15 mouse cellular contexts compared by ENCODE assay signal in the genomic region with DNA sequence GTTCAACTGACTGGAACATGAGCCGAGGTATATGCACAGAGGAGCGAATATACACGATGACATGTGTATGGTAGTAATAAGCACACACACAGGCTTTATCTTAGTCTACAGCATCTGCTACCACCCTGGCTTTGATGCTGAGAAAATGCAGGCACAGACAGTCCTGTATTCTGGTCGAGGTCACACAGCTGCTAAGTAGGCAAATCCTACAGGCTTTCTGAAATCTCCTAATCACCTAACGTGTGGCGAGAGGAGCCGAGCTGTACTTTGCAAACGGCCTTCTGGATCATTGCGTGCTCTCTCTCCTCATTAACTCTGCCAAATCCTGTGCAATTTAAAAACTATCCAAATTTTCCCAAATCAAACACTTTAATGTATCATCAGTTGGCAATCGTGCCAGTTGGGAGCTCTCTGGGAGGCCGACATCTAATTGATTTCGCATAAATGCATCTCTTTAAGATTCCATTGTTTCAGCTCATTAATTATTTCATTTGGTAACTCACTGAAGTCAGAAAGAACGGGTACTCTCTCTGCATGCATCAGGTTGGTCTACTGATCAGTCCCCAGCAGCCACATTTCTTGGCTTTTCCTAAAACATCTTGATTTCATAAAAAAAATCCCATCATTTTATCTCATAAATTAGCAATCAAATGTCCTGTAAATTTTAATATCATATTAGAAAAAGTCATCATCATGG.
A peak's percentile ranks its signal among the peaks of the same experiment; 100 is the strongest.
DNase-seq lines count a peak whose midpoint lies in the region; ATAC-seq lines count a peak whose summit lies in the region.
"Had no signal": no experiment of that assay in that cellular context is flagged by ENCODE, and none has a peak within 500 bp of the region (broad histone marks: within the 10 kb centered on the region; RNA-seq: fewer than 3 reads in every experiment).

No protein-coding gene starts in this region.

- no peak overlapping the region for H3K27ac ChIP-seq in midbrain, embryonic 13.5 days
- no peak overlapping the region for H3K27ac ChIP-seq in midbrain, embryonic 10.5 days (replicated peaks)
- H3K27ac ChIP-seq in forebrain, embryonic 16.5 days (ENCODE audit: low read length) = no peak overlapping the region
- H3K27ac ChIP-seq in midbrain, embryonic 15.5 days = no peak overlapping the region
- H3K27ac ChIP-seq: embryonic facial prominence, embryonic 13.5 days; kidney, embryonic 15.5 days; liver, embryonic 14.5 days; lung, embryonic 15.5 days; macrophage had no signal

- ATAC-seq in midbrain, embryonic 13.5 days = peak; percentile 74
- 0 out of 2 replicates have a peak, but pooled peaks have one; percentile 41 for ATAC-seq in forebrain, embryonic 16.5 days
- peak; percentile 53 for ATAC-seq in midbrain, embryonic 15.5 days (replicated peaks)
- ATAC-seq: intestine, postnatal 0 days had no signal

- no peaks in the 10 kb centered on the region for H3K27me3 ChIP-seq in midbrain, embryonic 13.5 days
- no peaks in the 10 kb centered on the region for H3K27me3 ChIP-seq in midbrain, embryonic 10.5 days (ENCODE audit: low read depth, poor library complexity, severe bottlenecking)
- no peaks in the 10 kb centered on the region for H3K27me3 ChIP-seq in forebrain, embryonic 16.5 days (replicated peaks; ENCODE audit: control insufficient read depth, insufficient read depth, low read length)
- no peaks in the 10 kb centered on the region for H3K27me3 ChIP-seq in midbrain, embryonic 15.5 days (replicated peaks)
- H3K27me3 ChIP-seq: embryonic facial prominence, embryonic 13.5 days; kidney, embryonic 15.5 days; lung, embryonic 15.5 days had no signal

- H3K4me3 ChIP-seq in midbrain, embryonic 13.5 days (replicated peaks) = no peak overlapping the region
- H3K4me3 ChIP-seq in midbrain, embryonic 10.5 days = no peak overlapping the region
- H3K4me3 ChIP-seq in forebrain, embryonic 16.5 days (replicated peaks; ENCODE audit: low read length) = no peak overlapping the region
- no peak overlapping the region for H3K4me3 ChIP-seq in midbrain, embryonic 15.5 days
- H3K4me3 ChIP-seq: embryonic facial prominence, embryonic 13.5 days; kidney, embryonic 15.5 days; lung, embryonic 15.5 days had no signal

- H3K4me2 ChIP-seq in midbrain, embryonic 13.5 days (replicated peaks) = no peak overlapping the region
- no peak overlapping the region for H3K4me2 ChIP-seq in forebrain, embryonic 16.5 days (ENCODE audit: low read length)
- no peak overlapping the region for H3K4me2 ChIP-seq in midbrain, embryonic 15.5 days
- H3K4me2 ChIP-seq: embryonic facial prominence, embryonic 13.5 days; kidney, embryonic 15.5 days; lung, embryonic 15.5 days had no signal

- no peaks in the 10 kb centered on the region for H3K9me3 ChIP-seq in midbrain, embryonic 13.5 days
- H3K9me3 ChIP-seq in midbrain, embryonic 10.5 days (replicated peaks) = no peaks in the 10 kb centered on the region
- no peaks in the 10 kb centered on the region for H3K9me3 ChIP-seq in forebrain, embryonic 16.5 days (ENCODE audit: control insufficient read depth, low read length)
- H3K9me3 ChIP-seq in midbrain, embryonic 15.5 days = no peaks in the 10 kb centered on the region
- H3K9me3 ChIP-seq: embryonic facial prominence, embryonic 13.5 days; kidney, embryonic 15.5 days; lung, embryonic 15.5 days had no signal

- H3K9ac ChIP-seq in midbrain, embryonic 13.5 days (replicated peaks) = no peak overlapping the region
- no peak overlapping the region for H3K9ac ChIP-seq in forebrain, embryonic 16.5 days (replicated peaks; ENCODE audit: low read depth, low read length)
- no peak overlapping the region for H3K9ac ChIP-seq in midbrain, embryonic 15.5 days
- H3K9ac ChIP-seq: embryonic facial prominence, embryonic 13.5 days; kidney, embryonic 15.5 days; liver, embryonic 14.5 days; lung, embryonic 15.5 days had no signal

- H3K36me3 ChIP-seq in midbrain, embryonic 13.5 days = no peaks in the 10 kb centered on the region
- no peaks in the 10 kb centered on the region for H3K36me3 ChIP-seq in midbrain, embryonic 10.5 days
- H3K36me3 ChIP-seq in forebrain, embryonic 16.5 days (ENCODE audit: control insufficient read depth, insufficient read depth) = no peaks in the 10 kb centered on the region
- no peaks in the 10 kb centered on the region for H3K36me3 ChIP-seq in midbrain, embryonic 15.5 days (replicated peaks)
- H3K36me3 ChIP-seq: embryonic facial prominence, embryonic 13.5 days; kidney, embryonic 15.5 days; lung, embryonic 15.5 days had no signal

- peaks cover 11% of the 10 kb centered on the region for H3K4me1 ChIP-seq in midbrain, embryonic 13.5 days (replicated peaks)
- H3K4me1 ChIP-seq in midbrain, embryonic 10.5 days = no peaks in the 10 kb centered on the region
- peaks cover 5% of the 10 kb centered on the region for H3K4me1 ChIP-seq in forebrain, embryonic 16.5 days (replicated peaks; ENCODE audit: control insufficient read depth, insufficient read depth, low read length)
- no peaks in the 10 kb centered on the region for H3K4me1 ChIP-seq in midbrain, embryonic 15.5 days
- H3K4me1 ChIP-seq: kidney, embryonic 15.5 days; lung, embryonic 15.5 days had no signal

- 69% methylated on average over 13 of the region's 13 CpGs for WGBS in midbrain, embryonic 13.5 days
- WGBS in midbrain, embryonic 10.5 days = 85% methylated on average over 13 of the region's 13 CpGs
- 36% methylated on average over 13 of the region's 13 CpGs for WGBS in forebrain, embryonic 16.5 days
- WGBS in midbrain, embryonic 15.5 days = 52% methylated on average over 13 of the region's 13 CpGs

- DNase-seq in midbrain, embryonic 10.5 days (ENCODE audit: low spot score) = no peak
- DNase-seq in retina, postnatal 7 days (ENCODE audit: low read depth, low spot score) = peak; percentile 29
- DNase-seq in layer of hippocampus, adult 8-10 months (ENCODE audit: low spot score in 2 of 2) = no peak
- DNase-seq in thymus, postnatal 14 days = no peak
- DNase-seq: cerebellum, adult 8-10 months; gastrocnemius, postnatal 36 days had no signal
